Mouse (Mus musculus) ES-E14 (cell line): ENCODE measurements around the gene Slc39a9.

Experiments
- CHD2 ChIP-seq: IDR thresholded peaks from 2 replicates; pipeline ENCODE4 v1.6.1; 2014; ENCODE audit warnings: mild to moderate bottlenecking, low read depth, low read length, inconsistent platforms
- HCFC1 ChIP-seq: IDR thresholded peaks from 2 replicates; pipeline ENCODE4 v1.6.1; 2012; ENCODE audit warnings: low read length, inconsistent platforms, borderline replicate concordance; ENCODE audit not compliant: insufficient read depth
- MAFK ChIP-seq: IDR thresholded peaks from 2 replicates; pipeline ENCODE4 v1.6.1; 2014; ENCODE audit warnings: mild to moderate bottlenecking, low read depth, low read length, inconsistent platforms; ENCODE audit not compliant: insufficient read depth
- ZC3H11A ChIP-seq: IDR thresholded peaks from 2 replicates; pipeline ENCODE4 v1.6.1; 2012; ENCODE audit warnings: low read depth, mild to moderate bottlenecking, inconsistent platforms, low read length, borderline replicate concordance
- ZNF384 ChIP-seq: IDR thresholded peaks from 2 replicates; pipeline ENCODE4 v1.6.1; 2012; ENCODE audit warnings: low read depth, low read length, inconsistent platforms

DNA sequence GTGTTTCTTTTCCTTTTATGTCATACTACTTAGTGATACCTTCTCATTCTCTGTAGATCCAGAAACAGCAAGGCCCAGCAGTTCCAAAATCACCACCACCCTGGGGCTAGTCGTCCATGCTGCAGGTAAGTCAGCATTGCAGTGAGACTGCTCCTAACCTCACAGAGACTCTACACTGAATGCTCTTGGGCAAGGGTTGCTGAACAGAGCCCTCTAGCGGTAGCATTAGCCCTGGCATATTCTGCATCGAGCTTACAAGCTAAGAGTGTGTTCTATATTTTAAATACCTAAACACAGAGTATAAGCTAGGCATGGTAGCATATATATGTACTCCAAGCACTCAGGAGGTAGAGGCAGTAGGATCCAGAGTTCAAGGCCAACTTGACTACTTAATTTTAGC lies 29.5 kb downstream of the Slc39a9 start:
- TF ChIP-seq ZNF384 (no peak), MAFK (no peak), CHD2 (no peak), HCFC1 (no peak), ZC3H11A (no peak)
